Mouse (Mus musculus) kidney, adult 2 months (tissue): ENCODE measurements around the gene Sim1.

Experiments
- CTCF ChIP-seq: fragments of 200-500 bp; conservative IDR thresholded peaks from 2 replicates; pipeline ENCODE4 v1.5.1; 2011; ENCODE audit warnings: low read depth, mild to moderate bottlenecking, control low read depth, low read length, moderate library complexity, mixed read lengths; ENCODE audit not compliant: insufficient read depth, insufficient read length
- POLR2A ChIP-seq: fragments of 200-500 bp; IDR thresholded peaks from one replicate; pipeline ENCODE4 v1.6.1; 2011; ENCODE audit warnings: low read depth, low read length, control low read depth

GRCm38 (mm10) chr10:50983620-50984019, 89.1 kb downstream of the Sim1 start:
- no peak for TF ChIP-seq POLR2A
- TF ChIP-seq CTCF = no peak
